Mouse (Mus musculus): ENCODE measurements at regions not wholly inside any gene's neighbourhood (a gene's known extent, or its start where the extent isn't known, plus 50 kb on each side); places are given as distances from the start of the nearest gene placed in this dataset.
A peak's percentile ranks its signal among the peaks of the same experiment; 100 is the strongest.

GRCm38 (mm10) chr5:41563441-41563840, 144.5 kb downstream of the Rab28 start:
- DNase-seq (ENCODE audit: low read depth, low spot score), result peak; percentile 93

DNA sequence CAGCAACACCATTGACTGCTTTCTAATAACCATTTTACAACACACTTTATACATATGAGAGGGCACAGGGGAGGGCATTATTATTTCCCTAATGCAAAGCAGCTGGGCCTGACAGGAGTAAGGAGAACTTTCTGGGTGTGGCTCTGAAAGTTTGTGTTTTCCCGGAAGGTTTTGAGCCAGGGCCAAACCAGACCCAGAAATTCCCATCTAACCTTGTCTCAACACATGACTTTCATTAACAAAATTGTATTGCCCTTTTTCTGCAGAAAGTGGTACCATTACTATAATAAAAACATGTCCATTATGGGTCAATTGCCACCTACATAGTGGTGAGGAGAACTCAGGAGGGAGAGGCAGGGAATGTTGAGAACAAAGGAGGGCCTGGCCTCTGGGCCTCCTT, 145.7 kb downstream of the Rab28 start:
- peak; percentile 97 for DNase-seq (ENCODE audit: low read depth, low spot score)

- no peak for DNase-seq (ENCODE audit: low read depth, low spot score)
Measured at GRCm38 (mm10) chr5:41556700-41557309, 151.2 kb downstream of the Rab28 start.

DNA sequence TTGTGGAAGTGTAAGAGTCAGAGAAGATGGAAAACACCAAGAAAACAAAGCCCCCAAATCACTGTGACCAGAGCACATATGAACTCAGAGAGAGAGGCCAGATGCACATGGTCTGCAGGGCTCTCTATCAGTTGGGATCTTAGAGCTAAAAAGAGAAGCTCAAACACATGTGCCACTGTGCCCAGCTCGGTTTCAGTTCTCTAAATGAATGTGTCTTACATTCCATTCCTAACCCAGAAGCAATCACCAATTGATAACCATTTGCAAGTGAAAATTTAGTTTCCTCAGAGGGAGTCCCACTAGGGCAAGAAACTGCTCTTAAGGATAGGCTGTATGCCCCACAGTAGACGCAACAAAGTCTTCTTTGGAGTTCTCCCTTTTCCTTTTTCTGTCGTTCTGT, 153.6 kb downstream of the Rab28 start:
- DNase-seq (ENCODE audit: low read depth, low spot score), result no peak

GRCm38 (mm10) chr5:41550063-41550462, 157.9 kb downstream of the Rab28 start:
- DNase-seq (ENCODE audit: low read depth, low spot score), result no peak

DNA sequence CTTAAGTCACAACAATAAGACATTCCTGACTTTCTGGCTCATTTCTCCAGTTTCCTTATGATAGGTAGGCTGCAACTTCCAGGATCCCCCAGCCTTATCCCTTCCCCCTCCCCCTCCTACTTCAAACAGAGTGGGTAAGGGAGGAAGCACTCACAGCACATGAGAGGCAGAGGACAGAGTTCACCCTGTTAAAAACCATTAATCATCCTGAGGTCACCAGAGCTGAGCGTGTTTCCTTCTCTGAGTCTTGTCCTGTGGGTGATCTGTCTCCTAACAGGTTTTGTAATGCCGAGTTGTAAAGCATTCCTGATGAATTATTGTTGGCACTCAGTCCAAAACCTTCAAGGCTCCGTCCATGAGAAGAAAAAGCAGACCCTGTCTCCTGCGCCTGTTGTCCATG, 161.0 kb downstream of the Rab28 start:
- DNase-seq (ENCODE audit: low read depth, low spot score), result peak; percentile 82

GRCm38 (mm10) chr5:41540789-41541188, 167.2 kb downstream of the Rab28 start:
- DNase-seq (ENCODE audit: low read depth, low spot score), result peak; percentile 49

DNA sequence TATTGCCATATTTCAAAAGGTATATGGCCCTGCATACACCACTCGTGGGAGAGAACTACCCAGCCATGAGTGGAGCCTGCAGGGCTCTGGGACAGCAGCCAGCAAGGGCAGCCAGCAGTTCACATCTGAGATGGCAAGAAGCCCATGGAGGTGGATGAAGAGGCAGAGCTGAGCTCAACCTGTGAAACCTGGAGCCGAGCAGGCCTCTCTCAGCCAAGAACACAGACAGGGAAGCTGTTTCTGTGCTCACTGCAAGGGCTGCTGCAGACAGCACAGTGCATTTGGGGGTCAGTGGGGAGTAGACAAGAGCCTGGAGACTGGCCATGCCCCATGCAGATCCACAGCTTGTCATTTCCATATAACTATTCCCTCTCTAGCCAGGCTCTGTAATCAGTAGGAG, 173.4 kb downstream of the Rab28 start:
- DNase-seq (ENCODE audit: low read depth, low spot score), result no peak

Measured in 3T3-L1 (cell line).